Mouse (Mus musculus) limb, embryonic 14.5 days (tissue): ENCODE results near the gene Nfkbil1. TPM values are rescaled to one million over a fixed set of nuclear protein-coding genes. Genes with fewer than 3 reads are reported as not detected.

ENCODE experiments used
- ATAC-seq: fragments of 200-750 bp; cut with Nextera tagmentation; 2 replicates; pipeline ENCODE4 v1.8.0; 2017; ENCODE audit warnings: low read depth, moderate number of reproducible peaks, moderate TSS enrichment; ENCODE audit not compliant: low FRiP score
- DNase-seq: peaks from one replicate; pipeline ENCODE4 v3.0.0-alpha.2; 2015; ENCODE audit warnings: low spot score
- H3K27ac ChIP-seq: fragments of 300-500 bp; sonication (generic); replicated peaks from 2 replicates; pipeline ENCODE4 v1.5.1; 2014; ENCODE audit warnings: low read depth, mild to moderate bottlenecking, low read length, moderate library complexity, mixed read lengths
- H3K27me3 ChIP-seq: fragments of 300-500 bp; sonication (generic); 2 replicates; pipeline ENCODE4 v1.6.1; 2014; ENCODE audit warnings: low read length, mixed read lengths; ENCODE audit not compliant: control insufficient read depth, insufficient read depth
- H3K36me3 ChIP-seq: fragments of 300-500 bp; sonication (generic); 2 replicates; pipeline ENCODE4 v1.6.1; 2014; ENCODE audit warnings: mild to moderate bottlenecking, low read length, moderate library complexity, mixed read lengths; ENCODE audit not compliant: control insufficient read depth, insufficient read depth
- H3K4me1 ChIP-seq: fragments of 300-500 bp; sonication (generic); 2 replicates; pipeline ENCODE4 v1.6.1; 2014; ENCODE audit warnings: antibody characterized with exemption, low read length, mixed read lengths; ENCODE audit not compliant: control insufficient read depth, insufficient read depth
- H3K4me2 ChIP-seq: fragments of 300-500 bp; sonication (generic); replicated peaks from 2 replicates; pipeline ENCODE4 v1.6.1; 2014; ENCODE audit warnings: low read depth, mild to moderate bottlenecking, low read length, moderate library complexity; ENCODE audit not compliant: severe bottlenecking
- H3K4me3 ChIP-seq: fragments of 300-500 bp; sonication (generic); replicated peaks from 2 replicates; pipeline ENCODE4 v1.5.1; 2014; ENCODE audit warnings: low read length
- H3K9ac ChIP-seq: fragments of 300-500 bp; sonication (generic); 2 replicates; pipeline ENCODE4 v1.6.1; 2014; ENCODE audit warnings: mild to moderate bottlenecking, low read depth, low read length, moderate library complexity; ENCODE audit not compliant: severe bottlenecking
- H3K9me3 ChIP-seq: fragments of 300-500 bp; sonication (generic); 2 replicates; pipeline ENCODE4 v1.6.1; 2016; ENCODE audit warnings: low read length; ENCODE audit not compliant: control insufficient read depth
- POLR2A ChIP-seq: fragments of 200-500 bp; IDR thresholded peaks from 2 replicates; pipeline ENCODE4 v1.8.0; 2012; ENCODE audit warnings: inconsistent platforms, mild to moderate bottlenecking, moderate library complexity, borderline replicate concordance; ENCODE audit not compliant: insufficient read depth, insufficient read length; ENCODE audit errors: extremely low read depth
- WGBS: fragments of 180-500 bp; shearing (Covaris S2); extraction: QIAGEN DNeasy Blood & Tissue Kit; methylation state at CpG from one replicate; pipeline ENCODE4 v1.1.7; 2014; 5-methylcytosine and 5-hydroxymethylcytosine counted together
- polyA plus RNA-seq, 2 experiments: library from polyadenylated mRNA; depleted of rRNA in 1 of 2; stranded (reverse) in 1 of 2; unstranded in 1 of 2; fragments of >200 nt; fragmentation: Nextera tagmentation in 1 of 2; extraction: Ambion mirVana in 1 of 2; gene quantifications; 2 replicates each; pipeline versions ENCODE4 v1.2.1 to v1.2.3; 2012 to 2014

Nfkbil1 gene
- polyA plus RNA-seq, 2 experiments = 4.9 to 17.0 TPM

DNA sequence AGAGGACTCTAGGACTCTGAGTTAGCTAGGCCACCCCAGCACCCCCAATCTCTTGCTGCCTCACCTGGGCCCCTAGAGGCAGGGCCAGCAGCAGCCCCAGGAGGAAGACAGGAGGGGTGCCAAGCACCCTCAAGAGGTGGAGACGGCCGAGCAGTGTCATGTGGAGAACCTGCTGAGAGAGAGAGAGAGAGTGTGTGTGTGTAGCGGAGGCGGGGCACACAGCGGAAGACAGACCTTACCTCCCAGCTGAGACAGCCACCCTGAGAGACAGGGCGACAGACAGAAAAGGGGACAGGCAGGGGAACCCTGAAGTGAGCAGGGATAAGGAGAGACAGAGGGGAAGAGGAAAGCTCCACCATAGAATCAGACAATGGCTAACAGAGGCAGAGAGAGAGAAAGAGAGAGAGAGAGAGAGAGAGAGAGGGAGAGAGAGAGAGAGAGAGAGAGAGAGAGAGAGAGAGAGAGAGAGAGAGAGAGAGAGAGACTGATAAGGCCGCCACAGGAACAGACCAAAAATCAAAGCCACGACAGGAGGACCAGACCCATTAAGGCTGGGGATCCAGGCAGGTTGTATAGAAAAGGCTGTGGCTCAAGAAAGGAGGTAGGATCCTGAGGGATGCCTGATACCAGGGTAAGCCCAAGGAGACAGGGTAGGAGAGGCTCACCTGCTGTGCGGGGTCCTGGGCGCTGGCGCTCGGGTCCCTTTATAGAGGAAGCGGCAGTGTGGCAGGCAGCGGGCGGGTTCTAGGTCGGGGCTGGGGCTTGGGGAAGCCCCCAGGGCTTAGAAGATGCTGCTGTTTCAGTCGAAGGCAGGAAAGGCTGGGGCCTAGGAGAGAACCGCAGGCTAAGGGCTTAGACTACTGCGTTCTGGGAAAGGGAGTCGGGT lies 30.9 kb downstream of the Nfkbil1 start, which contains the start of gene Lta:
TSS of gene Lta (minus strand) at position 858 of the 886 bp plus-strand sequence.
- DNase-seq = no peak
- ATAC-seq = no peak
- WGBS = 18% methylated on average over 19 of the region's 20 CpGs
- no peak within 1 kb of the TSS for H3K4me2 ChIP-seq
- no peak within 1 kb of the TSS for H3K4me3 ChIP-seq
- no peaks in the 10 kb centered on the region for H3K4me1 ChIP-seq
- no peak within 1 kb of the TSS for H3K9ac ChIP-seq
- H3K27ac ChIP-seq = no peak within 1 kb of the TSS
- no peak for TF ChIP-seq POLR2A
- no peaks in the 10 kb centered on the region for H3K9me3 ChIP-seq
- H3K36me3 ChIP-seq = no peaks in the 10 kb centered on the region
- no peaks in the 10 kb centered on the region for H3K27me3 ChIP-seq

DNA sequence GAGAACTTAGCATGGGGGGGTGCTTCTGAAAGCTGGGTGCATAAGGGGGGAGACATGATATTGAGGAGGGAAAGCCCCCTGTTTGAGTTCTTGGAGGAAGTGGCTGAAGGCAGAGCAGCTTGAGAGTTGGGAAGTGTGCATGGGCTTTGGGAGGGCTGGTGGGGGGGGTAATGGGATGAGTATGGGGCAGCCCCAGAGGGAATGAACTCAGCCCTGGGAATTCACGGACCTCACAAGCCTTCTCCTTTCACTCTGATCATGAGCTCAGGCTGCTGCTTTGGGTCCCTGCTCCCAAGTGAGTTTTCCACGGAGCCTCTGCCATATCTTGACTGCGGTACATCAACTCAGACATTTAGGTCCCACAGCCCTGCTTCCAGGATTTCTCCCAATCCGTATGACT lies 33.1 kb downstream of the Nfkbil1 start:
- no peak overlapping the region for H3K4me3 ChIP-seq
- H3K4me2 ChIP-seq = no peak overlapping the region
- no peak overlapping the region for H3K27ac ChIP-seq
- TF ChIP-seq POLR2A = no peak
- no peak for DNase-seq
- 83% methylated on average over 4 of the region's 4 CpGs for WGBS
- no peak for ATAC-seq
- no peaks in the 10 kb centered on the region for H3K36me3 ChIP-seq
- no peak overlapping the region for H3K9ac ChIP-seq
- H3K4me1 ChIP-seq = no peaks in the 10 kb centered on the region
- no peaks in the 10 kb centered on the region for H3K27me3 ChIP-seq
- no peaks in the 10 kb centered on the region for H3K9me3 ChIP-seq

DNA sequence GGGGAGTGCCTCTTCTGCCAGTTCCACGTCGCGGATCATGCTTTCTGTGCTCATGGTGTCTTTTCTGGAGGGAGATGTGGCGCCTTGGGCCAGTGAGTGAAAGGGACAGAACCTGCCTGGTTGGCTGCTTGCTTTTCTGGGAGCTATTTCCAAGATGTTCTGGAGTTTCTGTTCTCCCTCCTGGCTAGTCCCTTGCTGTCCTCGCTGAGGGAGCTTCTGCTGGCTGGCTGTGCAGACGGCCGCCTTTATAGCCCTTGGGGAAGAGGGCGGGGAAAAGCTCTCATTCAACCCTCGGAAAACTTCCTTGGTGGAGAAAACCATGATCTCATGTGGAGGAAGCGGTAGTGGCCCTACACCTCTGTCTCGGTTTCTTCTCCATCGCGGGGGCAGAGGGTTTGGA lies 33.8 kb downstream of the Nfkbil1 start, which contains the start of gene Tnf:
TSS of gene Tnf (minus strand) at position 221 of the 400 bp plus-strand sequence.
- Histone ChIP-seq H3K27ac (no peak within 1 kb of the TSS), H3K4me3 (no peak within 1 kb of the TSS), H3K27me3 (no peaks in the 10 kb centered on the region), H3K36me3 (no peaks in the 10 kb centered on the region), H3K4me2 (no peak within 1 kb of the TSS), H3K9me3 (no peaks in the 10 kb centered on the region), H3K9ac (no peak within 1 kb of the TSS), H3K4me1 (no peaks in the 10 kb centered on the region)
- no peak for ATAC-seq
- TF ChIP-seq POLR2A = no peak
- no peak for DNase-seq
- WGBS = 30% methylated on average over 13 of the region's 13 CpGs

DNA sequence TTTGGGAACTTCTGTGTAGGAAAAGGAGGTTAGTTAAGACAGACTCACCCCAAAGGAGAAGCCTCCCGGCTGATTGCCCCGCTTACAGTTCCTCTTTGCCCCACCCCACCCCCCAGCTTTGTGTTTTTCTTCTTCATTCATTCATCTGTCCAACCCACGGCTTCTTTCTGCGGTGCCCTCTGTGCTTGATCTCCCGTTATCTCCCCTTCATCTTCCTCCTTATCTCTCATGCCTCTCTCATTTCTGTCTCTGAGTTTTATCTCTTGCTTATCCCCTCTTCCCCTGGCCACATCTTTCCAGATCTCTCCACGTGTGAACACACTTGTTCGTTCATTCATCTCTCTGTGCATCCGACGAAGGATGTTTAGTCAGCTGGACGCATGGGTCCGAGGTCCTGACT lies 34.5 kb downstream of the Nfkbil1 start:
- no peak overlapping the region for H3K4me2 ChIP-seq

DNA sequence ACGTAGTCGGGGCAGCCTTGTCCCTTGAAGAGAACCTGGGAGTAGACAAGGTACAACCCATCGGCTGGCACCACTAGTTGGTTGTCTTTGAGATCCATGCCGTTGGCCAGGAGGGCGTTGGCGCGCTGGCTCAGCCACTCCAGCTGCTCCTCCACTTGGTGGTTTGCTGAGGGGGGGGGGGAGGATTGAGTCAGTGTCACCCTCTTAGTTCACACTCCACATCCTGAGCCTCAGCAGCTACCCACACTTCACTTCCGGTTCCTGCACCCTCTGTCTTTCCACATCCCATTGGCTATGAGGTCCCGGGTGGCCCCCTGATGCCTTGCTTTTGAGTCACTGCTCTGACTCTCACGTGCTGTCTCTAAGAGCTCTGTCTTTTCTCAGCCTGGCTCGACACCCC lies 35.2 kb downstream of the Nfkbil1 start:
- peaks cover 2% of the 10 kb centered on the region; the same call in 1 of the 2 replicates for H3K4me1 ChIP-seq
- TF ChIP-seq POLR2A = no peak
- H3K27ac ChIP-seq = no peak overlapping the region
- 79% methylated on average over 11 of the region's 11 CpGs for WGBS
- H3K4me2 ChIP-seq = no peak overlapping the region
- peaks cover 13% of the 10 kb centered on the region for H3K27me3 ChIP-seq
- H3K9ac ChIP-seq = no peak overlapping the region
- DNase-seq = no peak
- H3K36me3 ChIP-seq = no peaks in the 10 kb centered on the region
- no peak overlapping the region for H3K4me3 ChIP-seq
- ATAC-seq = no peak
- no peaks in the 10 kb centered on the region for H3K9me3 ChIP-seq

More for the DNA sequence above, 34.5 kb downstream of the Nfkbil1 start:
- no peak for DNase-seq
- 74% methylated on average over 11 of the region's 11 CpGs for WGBS
- Histone ChIP-seq H3K27me3 (peaks cover 6% of the 10 kb centered on the region), H3K9me3 (no peaks in the 10 kb centered on the region), H3K4me1 (no peaks in the 10 kb centered on the region), H3K9ac (no peak overlapping the region), H3K36me3 (no peaks in the 10 kb centered on the region), H3K27ac (no peak overlapping the region), H3K4me3 (no peak overlapping the region)
- TF ChIP-seq POLR2A = no peak
- no peak for ATAC-seq
